Mouse (Mus musculus) ovary, adult 18-20 months (tissue): ENCODE data around the gene Arnt.
"Not testable (repeated sequence)": the region's sequence is repeated elsewhere in the genome, so short reads cannot be mapped to it uniquely, and the experiment has no call there.

Experiments used
- DNase-seq: peaks from one replicate; pipeline ENCODE4 v3.0.0; 2022; ENCODE audit warnings: low spot score, mixed read lengths

Gene Arnt

DNA sequence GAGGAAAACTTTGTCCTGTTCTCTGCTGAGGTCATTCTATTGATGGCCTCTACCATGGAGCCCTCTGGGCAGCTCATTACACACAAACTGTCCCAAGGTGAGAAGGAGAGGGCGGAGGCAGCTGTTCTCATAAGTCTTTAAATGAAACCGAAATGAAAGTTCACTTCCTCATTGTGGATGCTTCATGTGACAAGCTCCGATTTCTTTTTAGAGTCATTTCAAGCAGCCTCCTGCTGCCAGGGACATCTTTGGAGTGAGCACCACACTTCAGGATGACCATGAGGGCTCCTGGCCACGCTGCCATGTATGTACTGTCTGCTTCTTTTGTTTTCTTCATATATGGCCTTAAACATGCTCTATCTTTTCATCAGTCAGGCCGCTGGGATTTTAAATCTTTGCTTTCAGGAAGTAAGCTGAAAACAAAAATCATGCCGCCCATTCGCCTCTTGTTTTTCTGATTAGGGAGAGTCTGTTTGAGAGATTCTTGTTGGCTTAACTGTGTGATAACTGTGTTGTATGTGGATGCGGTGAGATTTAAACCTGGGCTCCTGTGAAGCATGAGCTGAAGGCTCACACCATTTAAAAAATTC lies 92.5 kb downstream of the Arnt start, which contains the start of gene Ctss:
TSS of gene Ctss (plus strand) at position 165 of the 590 bp plus-strand sequence.
- no peak for DNase-seq

DNA sequence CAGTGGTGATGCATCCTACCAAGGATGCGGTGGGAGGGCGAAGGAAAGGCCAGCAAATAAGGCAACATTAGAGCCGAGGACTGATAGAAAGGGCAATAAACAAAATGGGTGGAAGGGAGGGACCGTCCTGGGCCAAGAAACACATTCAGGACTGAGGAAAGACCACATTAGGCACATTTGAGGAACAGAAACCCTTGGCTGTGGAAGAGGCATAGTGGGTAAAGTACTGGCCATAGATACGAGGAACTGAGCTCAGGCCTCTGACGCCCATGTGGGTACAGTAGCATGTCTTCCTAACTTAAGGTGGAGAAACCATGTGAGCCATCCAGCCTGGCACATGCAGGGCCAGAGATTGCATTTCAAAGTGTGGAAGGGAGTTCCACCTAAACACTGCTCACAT lies 95.6 kb downstream of the Arnt start:
- DNase-seq: no peak

DNA sequence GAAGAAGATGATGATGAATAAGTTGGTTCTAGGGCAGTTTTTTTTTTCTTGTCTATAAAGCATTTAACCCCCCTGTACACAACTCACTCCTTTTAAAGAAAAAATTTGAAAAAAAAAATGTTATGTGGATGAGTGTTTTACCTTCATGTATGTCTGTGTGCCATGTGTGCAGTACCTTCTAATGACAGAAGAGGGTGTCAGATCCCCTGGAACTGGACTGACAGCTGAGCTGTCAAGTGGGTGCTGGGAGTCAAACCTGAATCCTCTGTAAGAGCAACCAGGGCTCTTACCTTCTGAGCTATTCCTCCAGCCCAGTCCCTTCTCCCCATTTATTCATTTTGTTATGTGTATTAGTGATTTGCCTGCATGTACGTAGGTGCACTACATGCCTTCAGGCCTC lies 96.8 kb downstream of the Arnt start:
- DNase-seq: no peak

DNA sequence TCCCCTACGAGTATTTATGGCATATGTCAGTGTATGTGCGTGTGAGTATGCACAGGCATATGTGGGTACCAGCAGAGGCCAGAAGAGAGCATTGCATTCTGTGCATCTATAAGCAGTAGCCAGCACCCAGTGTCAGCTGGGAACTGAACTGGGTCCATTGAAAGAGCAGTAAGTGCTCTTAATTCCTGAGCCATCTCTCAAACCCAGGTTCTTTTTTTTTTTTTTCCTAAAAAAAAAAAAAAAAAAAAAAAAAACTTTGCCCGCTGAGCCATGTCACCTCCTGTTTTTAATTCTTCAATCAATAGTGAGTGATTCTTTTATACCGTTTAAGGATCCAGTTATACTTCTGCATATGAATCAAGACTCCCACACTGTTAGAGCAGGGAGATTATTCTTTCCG lies 99.2 kb downstream of the Arnt start:
- no peak for DNase-seq

DNA sequence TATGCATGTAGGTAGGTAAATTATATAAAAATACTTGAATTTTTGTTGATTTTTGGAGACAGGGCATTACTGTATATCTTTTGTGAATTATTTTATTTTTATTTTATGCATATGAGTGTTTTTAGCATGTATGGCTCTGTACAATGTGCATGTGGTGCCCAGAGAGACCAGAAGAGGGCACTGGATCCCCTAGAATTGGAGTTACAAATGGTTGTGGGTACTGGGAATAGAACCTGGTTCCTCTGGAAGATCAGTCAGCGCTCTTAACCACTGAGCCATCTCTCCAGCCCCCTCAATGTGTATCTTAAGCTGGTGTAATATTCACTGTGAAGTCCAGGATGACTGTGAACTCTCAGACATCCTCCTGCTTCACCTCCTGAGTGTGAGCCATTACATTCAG lies 100.7 kb downstream of the Arnt start:
- no peak for DNase-seq

DNA sequence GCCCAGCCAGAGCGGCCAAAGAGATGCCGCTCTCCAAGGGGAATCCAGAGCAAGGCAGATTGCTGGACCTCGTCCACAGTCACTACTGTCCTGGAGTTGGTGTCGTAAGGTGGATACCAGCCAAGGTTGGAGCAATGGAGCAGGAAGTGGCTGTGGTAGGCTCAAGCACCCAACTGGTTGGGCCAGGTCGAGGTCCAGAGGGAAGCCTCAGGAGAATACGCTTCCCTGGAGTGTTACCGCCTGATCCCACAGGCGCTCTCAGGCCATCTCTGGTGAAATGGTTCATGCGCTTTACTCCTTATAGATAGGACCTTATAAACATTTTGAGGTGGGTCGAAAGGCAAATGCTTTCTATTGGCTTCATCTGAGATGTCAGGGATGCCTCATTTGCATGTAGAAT lies 104.7 kb downstream of the Arnt start:
- DNase-seq: no peak

DNA sequence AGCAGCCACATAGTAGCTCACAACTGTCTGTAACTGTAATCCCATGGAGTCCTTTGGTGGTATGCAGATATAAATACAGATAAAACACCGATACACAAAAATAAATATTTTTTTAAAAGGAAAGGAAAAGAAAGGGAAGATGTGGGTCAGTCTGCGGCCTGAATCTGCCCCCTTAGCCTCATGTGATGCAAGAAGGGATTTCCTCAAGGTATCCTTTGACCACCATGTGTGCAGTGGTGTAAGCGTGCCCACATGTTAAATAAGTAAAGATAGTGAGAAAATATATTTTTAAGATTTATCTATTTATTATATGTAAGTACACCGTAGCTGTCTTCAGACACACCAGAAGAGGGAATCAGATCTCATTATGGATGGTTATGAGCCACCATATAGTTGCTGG lies 105.6 kb downstream of the Arnt start:
- DNase-seq: no peak

DNA sequence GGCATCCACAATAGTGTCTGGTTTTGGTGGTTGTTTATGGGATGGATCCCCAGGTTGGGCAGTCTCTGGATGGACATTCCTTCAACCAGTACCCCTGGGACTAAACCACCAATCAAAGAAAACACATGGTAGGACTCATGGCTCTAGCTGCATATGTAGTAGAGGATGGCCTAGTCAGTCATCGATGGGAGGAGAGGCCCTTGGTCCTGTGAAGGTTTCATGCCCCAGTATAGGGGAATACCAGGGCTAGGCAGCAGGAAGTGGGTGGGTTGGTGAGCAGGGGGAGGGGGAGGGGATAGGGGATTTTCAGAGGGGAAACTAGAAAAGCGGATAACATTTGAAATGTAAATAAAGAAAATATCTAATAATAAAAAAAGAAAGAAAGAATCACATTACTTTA lies 107.0 kb downstream of the Arnt start:
- not testable (repeated sequence) for DNase-seq

DNA sequence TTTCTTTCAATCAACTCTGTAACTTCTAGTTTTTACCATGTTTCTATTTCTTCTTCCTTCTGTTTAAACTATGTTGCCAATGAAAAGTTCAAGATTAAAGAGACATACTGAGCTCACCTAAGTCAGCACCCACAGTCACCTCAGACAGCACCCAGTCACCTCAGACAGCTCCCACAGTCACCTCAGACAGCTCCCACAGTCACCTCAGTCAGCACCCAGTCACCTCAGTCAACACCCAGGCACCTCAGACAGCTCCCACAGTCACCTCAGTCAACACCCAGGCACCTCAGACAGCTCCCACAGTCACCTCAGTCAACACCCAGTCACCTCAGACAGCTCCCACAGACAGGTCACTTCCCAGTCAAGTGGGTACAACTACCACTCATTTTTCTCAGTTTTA lies 108.0 kb downstream of the Arnt start:
- no peak for DNase-seq

DNA sequence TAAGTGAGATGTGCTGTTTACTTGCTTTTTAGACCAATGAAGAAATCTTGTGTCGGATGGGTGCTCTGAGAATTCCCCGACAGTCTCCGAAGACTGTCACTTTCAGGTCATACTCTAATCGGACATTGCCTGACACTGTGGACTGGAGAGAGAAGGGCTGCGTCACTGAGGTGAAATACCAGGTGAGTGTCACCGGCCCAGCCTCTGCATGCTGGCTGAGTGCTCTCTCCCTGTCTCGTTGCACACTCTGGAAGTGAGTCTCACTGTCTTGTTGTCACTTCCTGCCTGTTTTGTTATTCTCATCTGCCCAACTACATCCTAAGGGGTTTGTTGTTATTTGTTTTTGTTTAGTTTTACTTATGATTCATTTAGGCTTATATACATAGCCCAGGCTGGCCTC lies 108.8 kb downstream of the Arnt start:
- DNase-seq: no peak
